Mouse (Mus musculus) midbrain, embryonic 16.5 days (tissue): ENCODE data around the gene Ankrd53. TPM values are rescaled to one million over a fixed set of nuclear protein-coding genes. Genes with fewer than 3 reads are reported as not detected.

Experiments used
- ATAC-seq: fragments of 200-750 bp; cut with Nextera tagmentation; 2 replicates; pipeline ENCODE4 v1.8.0; 2017; ENCODE audit warnings: moderate TSS enrichment
- H3K27ac ChIP-seq: fragments of 300-500 bp; sonication (generic); 2 replicates; pipeline ENCODE4 v1.5.1; 2014; ENCODE audit warnings: mild to moderate bottlenecking, low read length, mixed read lengths
- H3K27me3 ChIP-seq: fragments of 300-500 bp; sonication (generic); 2 replicates; pipeline ENCODE4 v1.6.1; 2014; ENCODE audit warnings: low read depth, low read length, mixed read lengths; ENCODE audit not compliant: control insufficient read depth, insufficient read depth
- H3K36me3 ChIP-seq: fragments of 300-500 bp; sonication (generic); 2 replicates; pipeline ENCODE4 v1.6.1; 2014; ENCODE audit warnings: mild to moderate bottlenecking, low read length, moderate library complexity, mixed read lengths; ENCODE audit not compliant: control insufficient read depth, insufficient read depth
- H3K4me1 ChIP-seq: fragments of 300-500 bp; sonication (generic); 2 replicates; pipeline ENCODE4 v1.6.1; 2014; ENCODE audit warnings: mild to moderate bottlenecking, low read length, mixed read lengths; ENCODE audit not compliant: control insufficient read depth, insufficient read depth
- H3K4me2 ChIP-seq: fragments of 300-500 bp; sonication (generic); 2 replicates; pipeline ENCODE4 v1.6.1; 2014; ENCODE audit warnings: mild to moderate bottlenecking, low read length, mixed read lengths
- H3K4me3 ChIP-seq: fragments of 300-500 bp; sonication (generic); 2 replicates; pipeline ENCODE4 v1.5.1; 2014; ENCODE audit warnings: low read depth, mild to moderate bottlenecking, low read length, moderate library complexity, mixed read lengths
- H3K9ac ChIP-seq: fragments of 300-500 bp; sonication (generic); 2 replicates; pipeline ENCODE4 v1.6.1; 2014; ENCODE audit warnings: low read depth, low read length, mixed read lengths
- H3K9me3 ChIP-seq: fragments of 300-500 bp; sonication (generic); replicated peaks from 2 replicates; pipeline ENCODE4 v1.6.1; 2014; ENCODE audit warnings: mild to moderate bottlenecking, low read length, mixed read lengths; ENCODE audit not compliant: control insufficient read depth, poor library complexity, severe bottlenecking
- WGBS: fragments of 180-500 bp; shearing (Covaris S2); extraction: QIAGEN DNeasy Blood & Tissue Kit; methylation state at CpG from one replicate; pipeline ENCODE4 v1.1.7; 2014; 5-methylcytosine and 5-hydroxymethylcytosine counted together
- polyA plus RNA-seq: library from polyadenylated mRNA; unstranded; fragments of >200 nt; fragmentation: Nextera tagmentation; extraction: Ambion mirVana; gene quantifications from 2 replicates; pipeline ENCODE4 v1.2.1, GENCODE M21; 2015

Ankrd53 gene
- polyA plus RNA-seq: 0.25 and 0.29 TPM in 2 replicates

GRCm38 (mm10) chr6:83762344-83762743 lies at the start of gene Ankrd53:
Ankrd53 (plus strand) TSS chr6:83762644.
- ATAC-seq: no peak
- Histone ChIP-seq H3K9me3 (no peaks in the 10 kb centered on the region), H3K27me3 (peaks cover 46% of the 10 kb centered on the region), H3K9ac (no peak within 1 kb of the TSS), H3K4me2 (peak within 1 kb of the TSS; percentile 37), H3K4me1 (peaks cover 9% of the 10 kb centered on the region; the same call in 1 of the 2 replicates), H3K27ac (no peak within 1 kb of the TSS), H3K4me3 (peak within 1 kb of the TSS; percentile 5; the same call in 1 of the 2 replicates), H3K36me3 (no peaks in the 10 kb centered on the region)
- WGBS: 27% methylated on average over 6 of the region's 6 CpGs

GRCm38 (mm10) chr6:83713271-83714136 lies 48.9 kb upstream of the Ankrd53 start:
- 3% methylated on average over 12 of the region's 12 CpGs for WGBS
- H3K4me1 ChIP-seq: peaks cover 13% of the 10 kb centered on the region
- H3K9me3 ChIP-seq: no peaks in the 10 kb centered on the region
- H3K27ac ChIP-seq: no peak overlapping the region
- ATAC-seq: no peak
- no peaks in the 10 kb centered on the region for H3K36me3 ChIP-seq
- H3K4me3 ChIP-seq: no peak overlapping the region
- H3K4me2 ChIP-seq: no peak overlapping the region
- no peak overlapping the region for H3K9ac ChIP-seq
- H3K27me3 ChIP-seq: peaks cover 67% of the 10 kb centered on the region

DNA sequence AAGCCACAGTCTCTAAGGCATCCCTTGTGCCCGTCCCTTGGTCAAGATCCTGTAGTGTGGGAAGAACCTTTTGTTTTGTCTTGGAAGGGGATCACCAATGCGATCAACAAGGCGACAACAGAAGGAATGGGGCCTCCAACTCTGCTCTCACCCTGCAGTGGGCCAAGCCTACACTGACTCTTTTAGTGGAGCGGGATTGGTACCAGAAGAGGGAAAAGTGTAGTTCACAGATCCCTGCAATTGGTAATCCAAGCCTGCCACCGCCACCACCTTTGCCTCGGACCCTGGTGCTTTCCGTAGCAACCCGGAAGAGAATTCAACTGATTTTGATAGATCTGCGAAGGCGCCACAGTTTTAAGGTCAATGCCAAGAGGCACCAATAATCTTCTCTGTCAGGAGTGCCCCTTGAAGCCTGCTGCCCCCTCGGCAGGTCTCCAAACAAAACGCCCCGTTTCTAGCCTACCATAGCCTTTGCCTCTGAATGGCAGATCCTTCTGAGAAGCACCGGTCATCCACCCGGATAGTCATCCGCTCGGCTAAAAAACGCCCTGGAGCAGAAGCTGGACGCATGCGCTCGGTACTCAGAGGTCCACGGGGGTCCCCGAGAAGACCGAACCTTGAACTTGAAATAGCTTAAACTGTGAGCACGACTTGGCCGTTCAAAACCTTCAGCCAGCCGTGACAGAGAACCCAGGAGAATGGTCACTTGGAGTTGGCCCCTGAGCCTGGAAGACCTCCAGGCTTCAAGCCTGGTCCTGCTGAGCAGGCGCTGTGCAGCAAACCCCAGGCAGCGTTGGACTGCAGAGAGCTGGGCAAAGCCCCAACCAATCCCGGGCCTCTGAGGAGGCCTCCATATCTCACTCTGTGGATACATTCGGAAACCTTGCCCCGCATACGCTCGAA lies 48.0 kb upstream of the Ankrd53 start:
- peaks cover 65% of the 10 kb centered on the region for H3K27me3 ChIP-seq
- no peak for ATAC-seq
- H3K4me3 ChIP-seq: no peak overlapping the region
- H3K4me1 ChIP-seq: peaks cover 13% of the 10 kb centered on the region
- no peaks in the 10 kb centered on the region for H3K9me3 ChIP-seq
- H3K4me2 ChIP-seq: no peak overlapping the region
- no peak overlapping the region for H3K9ac ChIP-seq
- H3K27ac ChIP-seq: no peak overlapping the region
- WGBS: 2% methylated on average over 34 of the region's 34 CpGs
- H3K36me3 ChIP-seq: no peaks in the 10 kb centered on the region

DNA sequence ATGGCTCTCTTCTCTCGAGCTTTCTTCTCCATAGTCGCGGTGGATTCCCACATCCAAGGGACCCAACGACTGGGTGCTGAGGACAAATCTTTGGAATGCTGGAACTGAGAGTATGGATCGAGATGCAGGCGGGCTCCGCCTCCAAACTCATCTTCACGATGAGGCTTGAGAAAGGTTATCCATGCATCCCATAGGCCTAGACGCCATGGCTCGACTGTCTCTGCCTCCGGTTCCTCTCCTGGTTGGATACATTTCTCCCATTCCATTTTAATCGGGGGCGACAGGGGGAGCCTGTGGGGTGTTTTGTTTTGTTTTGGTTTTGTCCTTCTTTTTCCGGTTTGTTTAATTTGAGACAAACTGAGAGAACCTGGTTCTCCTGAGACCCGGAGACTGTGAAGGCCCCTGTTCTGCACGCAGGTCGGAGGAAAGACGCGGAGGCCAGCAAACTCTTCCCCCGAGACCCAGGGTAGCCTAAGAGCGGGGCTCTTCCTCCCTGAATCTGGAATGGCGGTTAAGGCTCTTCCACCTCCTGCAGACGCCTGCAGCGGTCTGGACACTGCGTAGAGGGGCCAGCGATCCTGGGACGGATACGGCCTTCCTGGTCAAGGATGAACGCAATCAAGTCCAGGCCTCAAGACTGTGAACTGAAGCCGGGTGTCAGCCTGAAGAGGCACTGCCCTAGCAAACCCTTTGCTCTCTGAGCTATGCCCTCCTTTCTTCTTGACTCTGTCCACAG lies 46.8 kb upstream of the Ankrd53 start:
- no peak for ATAC-seq
- 3% methylated on average over 30 of the region's 30 CpGs for WGBS
- Histone ChIP-seq H3K4me3 (no peak overlapping the region), H3K36me3 (no peaks in the 10 kb centered on the region), H3K9ac (no peak overlapping the region), H3K4me1 (peaks cover 13% of the 10 kb centered on the region), H3K9me3 (no peaks in the 10 kb centered on the region), H3K4me2 (no peak overlapping the region), H3K27ac (no peak overlapping the region), H3K27me3 (peaks cover 72% of the 10 kb centered on the region)

DNA sequence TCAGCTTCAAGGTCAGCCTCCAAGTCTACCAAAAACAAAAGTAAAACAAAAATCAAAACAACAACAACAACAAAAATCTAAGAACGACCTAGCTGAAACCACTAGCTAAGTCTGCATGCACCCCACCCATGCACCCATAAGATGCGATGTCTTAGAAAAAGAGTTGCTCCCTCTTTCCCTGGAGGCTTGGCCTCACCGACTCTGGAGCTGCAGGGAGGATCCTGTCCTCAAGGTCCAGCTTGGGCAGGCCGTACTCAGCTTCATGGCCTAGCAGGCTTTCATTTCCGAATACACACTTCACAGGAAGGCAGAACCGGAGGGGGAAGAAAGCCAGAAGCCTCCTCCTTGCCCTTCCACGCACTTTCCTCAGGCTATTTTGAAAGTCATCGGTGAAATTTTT lies 45.4 kb upstream of the Ankrd53 start:
- Histone ChIP-seq H3K4me2 (no peak overlapping the region), H3K4me1 (peaks cover under 1% of the 10 kb centered on the region), H3K27me3 (peaks cover 76% of the 10 kb centered on the region), H3K36me3 (no peaks in the 10 kb centered on the region), H3K27ac (no peak overlapping the region), H3K4me3 (no peak overlapping the region), H3K9me3 (no peaks in the 10 kb centered on the region), H3K9ac (no peak overlapping the region)
- 3% methylated on average over 8 of the region's 8 CpGs for WGBS
- ATAC-seq: no peak

DNA sequence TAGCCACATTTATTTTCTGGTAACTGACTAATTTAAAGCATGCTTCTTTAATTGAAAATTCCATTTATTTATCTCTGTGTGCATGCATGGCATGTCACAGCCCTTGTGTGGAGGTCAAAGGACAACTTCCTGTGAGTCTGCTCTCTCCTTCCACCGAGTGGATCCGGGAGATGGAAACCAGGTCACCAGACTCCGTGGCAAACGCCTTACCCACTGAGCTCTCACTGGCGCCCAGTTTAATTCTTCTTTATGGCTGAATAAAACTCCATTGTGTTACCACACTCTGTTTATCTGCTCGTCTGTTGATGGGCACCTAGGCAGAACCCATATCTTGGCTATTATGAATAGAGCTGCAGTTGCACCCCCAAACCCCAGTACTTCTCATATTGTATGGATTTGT lies 39.9 kb upstream of the Ankrd53 start:
- 26% methylated on average over 6 of the region's 6 CpGs for WGBS
- H3K9ac ChIP-seq: no peak overlapping the region
- no peak overlapping the region for H3K4me3 ChIP-seq
- ATAC-seq: no peak
- H3K36me3 ChIP-seq: no peaks in the 10 kb centered on the region
- no peaks in the 10 kb centered on the region for H3K9me3 ChIP-seq
- H3K4me2 ChIP-seq: no peak overlapping the region
- peaks cover 58% of the 10 kb centered on the region for H3K27me3 ChIP-seq
- no peak overlapping the region for H3K27ac ChIP-seq
- H3K4me1 ChIP-seq: no peaks in the 10 kb centered on the region

- no peaks in the 10 kb centered on the region for H3K9me3 ChIP-seq
- H3K4me3 ChIP-seq: no peak overlapping the region
- WGBS: 43% methylated on average over 4 of the region's 4 CpGs
- ATAC-seq: no peak
- H3K4me2 ChIP-seq: no peak overlapping the region
- no peaks in the 10 kb centered on the region for H3K4me1 ChIP-seq
- no peak overlapping the region for H3K27ac ChIP-seq
- peaks cover 22% of the 10 kb centered on the region for H3K27me3 ChIP-seq
- H3K9ac ChIP-seq: no peak overlapping the region
- no peaks in the 10 kb centered on the region for H3K36me3 ChIP-seq
Observed at GRCm38 (mm10) chr6:83727178-83727577, 35.3 kb upstream of the Ankrd53 start.

- Histone ChIP-seq H3K27ac (no peak overlapping the region), H3K4me1 (no peaks in the 10 kb centered on the region), H3K4me3 (no peak overlapping the region), H3K9me3 (no peaks in the 10 kb centered on the region), H3K9ac (no peak overlapping the region), H3K27me3 (peaks cover 13% of the 10 kb centered on the region), H3K4me2 (no peak overlapping the region), H3K36me3 (no peaks in the 10 kb centered on the region)
- WGBS: 85% methylated on average over 3 of the region's 3 CpGs
- no peak for ATAC-seq
Observed at GRCm38 (mm10) chr6:83728488-83728887, 34.0 kb upstream of the Ankrd53 start.
